Mouse (Mus musculus): ENCODE data around the gene Mnd1. TPM values are rescaled to one million over a fixed set of nuclear protein-coding genes. Genes with fewer than 3 reads are reported as not detected.

Gene Mnd1
- total RNA-seq, 4 experiments from 2014 or later: 0.77 to 1.9 (median 1.3) TPM

DNA sequence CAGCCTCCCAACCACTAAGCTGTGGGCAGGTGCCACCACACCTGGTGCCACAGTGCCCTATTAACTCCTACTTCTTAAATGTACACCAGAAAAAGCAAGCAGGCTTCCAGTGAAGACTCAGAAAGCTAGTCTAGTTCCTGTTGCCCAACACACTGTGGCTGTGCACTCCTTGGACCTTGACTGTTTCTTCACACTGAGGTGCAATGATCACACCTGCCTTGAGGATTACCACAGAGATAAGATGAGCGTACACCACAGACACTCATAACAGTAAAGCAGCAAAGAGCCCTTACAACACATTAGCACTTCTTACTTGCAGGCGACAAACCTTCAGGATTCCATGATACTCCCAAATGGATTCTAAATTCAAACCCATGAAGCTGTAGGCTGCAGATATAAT, 62.7 kb downstream of the Mnd1 start:
- DNase-seq (ENCODE audit: low spot score in 2 of 2): no peak

DNA sequence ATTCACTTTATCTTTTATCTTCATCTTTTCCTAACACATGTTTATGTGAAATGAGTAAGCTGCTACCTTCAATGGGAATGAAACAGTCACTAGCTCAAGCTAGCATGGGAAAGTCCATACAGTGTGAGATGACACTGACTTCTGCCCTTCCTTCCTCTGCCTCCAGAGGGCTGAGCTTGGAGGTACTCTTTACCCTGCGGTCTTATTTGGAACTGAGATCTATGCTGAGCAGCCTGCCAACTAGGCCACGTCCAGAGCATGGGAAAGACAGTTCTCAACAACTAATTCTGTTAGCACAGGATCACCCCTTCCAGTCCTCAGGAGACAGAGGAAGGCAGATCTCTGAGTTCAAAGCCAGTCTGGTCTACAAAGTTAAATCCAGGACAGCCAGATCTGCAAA, 64.6 kb downstream of the Mnd1 start:
- no peak for DNase-seq (ENCODE audit: low spot score in 2 of 2)

DNA sequence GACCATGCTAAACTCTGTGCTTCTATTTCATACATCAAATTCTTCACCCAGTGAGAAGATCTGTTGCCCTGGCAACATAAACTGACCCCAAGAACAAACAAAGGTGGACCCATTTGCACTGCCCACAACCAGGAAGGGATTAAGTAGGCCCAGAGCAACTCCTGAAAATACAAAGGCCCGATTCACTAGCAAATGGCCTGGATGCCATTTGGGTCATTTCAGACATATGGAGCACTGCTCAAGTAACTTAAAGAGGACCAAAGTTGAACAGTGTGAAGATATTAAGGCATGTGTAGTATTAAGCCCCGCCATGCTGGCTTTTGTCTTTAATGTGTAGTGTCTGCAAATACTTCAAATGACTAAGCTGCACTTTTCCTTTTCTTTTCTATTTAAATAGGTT, 68.7 kb downstream of the Mnd1 start:
- no peak for DNase-seq (ENCODE audit: low spot score in 2 of 2)

DNA sequence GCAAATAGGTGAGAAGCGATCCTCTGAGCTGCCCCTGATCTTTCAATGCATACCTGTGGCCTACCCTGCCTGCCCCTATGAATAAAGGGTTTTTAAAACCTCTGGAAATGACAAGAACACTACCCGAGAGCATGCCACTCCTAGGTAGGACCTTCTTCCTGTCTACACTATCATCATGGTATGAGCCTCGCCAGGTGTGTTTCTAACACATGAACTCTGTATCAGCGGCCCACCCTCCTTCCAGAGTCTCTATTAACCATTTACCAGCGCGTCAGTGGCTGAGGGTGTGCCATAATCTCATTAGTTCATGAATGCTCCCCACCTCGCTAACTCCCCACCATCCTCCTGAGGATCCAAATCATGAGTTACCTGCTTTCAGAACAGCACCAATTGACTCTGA, 69.2 kb downstream of the Mnd1 start:
- DNase-seq (ENCODE audit: low spot score in 2 of 2): no peak

DNA sequence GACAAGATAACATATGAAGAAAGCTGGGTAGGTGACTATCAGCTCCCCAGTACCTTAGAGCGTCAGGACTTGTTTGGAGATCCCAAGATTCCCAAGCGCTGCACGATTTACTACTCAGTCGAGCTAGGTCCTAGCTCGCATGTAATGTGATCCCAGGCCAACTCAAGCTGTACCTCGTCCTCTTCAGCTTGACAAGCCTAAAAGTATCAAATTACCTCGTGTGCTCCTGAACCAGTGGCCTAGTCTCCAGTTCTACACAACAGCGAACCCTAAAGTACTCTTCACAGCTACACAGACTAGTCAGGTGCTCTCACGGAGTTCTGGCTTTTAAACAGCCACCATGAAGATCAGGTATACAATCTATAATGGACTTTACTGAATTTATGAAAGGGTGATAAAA, 70.2 kb downstream of the Mnd1 start:
- no peak for DNase-seq (ENCODE audit: low spot score in 2 of 2)

DNA sequence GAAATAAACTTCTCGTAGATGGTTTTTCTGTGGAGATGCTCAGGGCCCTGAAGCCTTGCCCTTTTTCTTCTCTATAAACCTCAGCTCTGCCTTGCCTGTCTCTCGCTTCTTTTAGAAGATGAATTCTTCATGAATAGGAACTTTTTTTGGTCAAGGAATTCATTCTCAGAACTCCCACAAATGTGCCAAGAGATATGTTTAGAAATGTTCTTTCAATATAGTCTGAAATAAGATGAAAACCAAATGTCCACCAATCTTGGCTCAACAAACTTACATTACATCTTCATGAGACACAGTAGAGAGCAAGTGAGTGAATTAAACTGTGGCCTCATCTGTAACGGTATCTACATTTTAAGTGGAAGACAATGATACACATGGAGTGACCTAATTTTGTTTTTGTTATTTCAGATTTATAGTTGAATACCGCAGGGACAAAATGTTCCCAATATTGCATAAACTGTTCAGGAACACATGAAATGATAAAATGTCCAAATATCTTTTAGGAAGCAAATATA, 74.3 kb downstream of the Mnd1 start:
- no peak for DNase-seq (ENCODE audit: low spot score in 2 of 2)

DNA sequence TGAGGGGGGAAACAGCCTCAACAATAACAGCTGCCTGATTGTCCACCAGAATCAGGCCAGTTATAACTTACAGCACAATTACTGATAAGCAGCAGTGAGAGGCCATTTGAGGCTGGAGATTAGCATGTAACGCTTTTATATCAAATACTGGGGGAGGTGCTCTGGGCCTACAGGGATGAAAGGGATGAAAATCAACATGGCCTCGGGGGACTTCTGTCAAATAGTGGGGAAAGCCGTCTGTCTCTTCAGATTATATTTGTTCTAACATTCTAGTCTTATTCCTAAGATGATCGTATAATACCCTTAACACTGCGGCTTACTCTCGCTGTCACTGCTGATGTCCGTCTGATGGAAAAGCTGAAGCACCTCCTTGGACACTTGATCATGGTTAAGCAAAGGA, 75.5 kb downstream of the Mnd1 start:
- DNase-seq (ENCODE audit: low spot score in 2 of 2): no peak

DNA sequence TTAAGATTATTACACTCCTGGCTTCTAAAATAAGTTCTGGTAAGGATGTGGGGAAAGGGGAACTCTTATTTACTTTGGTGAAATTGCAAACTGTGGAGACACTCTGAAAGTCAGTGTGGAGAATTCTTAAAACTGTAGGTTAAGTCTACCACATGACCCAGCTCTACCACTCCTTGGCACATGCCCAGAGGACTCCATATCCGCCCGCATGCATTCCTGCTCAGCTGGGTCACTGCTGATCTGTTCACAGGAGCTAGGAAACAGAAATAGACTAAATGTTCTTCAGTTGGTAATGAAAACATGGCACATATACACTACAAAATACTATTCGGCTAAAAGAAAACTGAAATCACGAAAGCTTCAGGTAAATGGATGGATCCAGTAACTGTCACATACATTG, 78.1 kb downstream of the Mnd1 start:
- no peak for DNase-seq (ENCODE audit: low spot score in 2 of 2)

DNA sequence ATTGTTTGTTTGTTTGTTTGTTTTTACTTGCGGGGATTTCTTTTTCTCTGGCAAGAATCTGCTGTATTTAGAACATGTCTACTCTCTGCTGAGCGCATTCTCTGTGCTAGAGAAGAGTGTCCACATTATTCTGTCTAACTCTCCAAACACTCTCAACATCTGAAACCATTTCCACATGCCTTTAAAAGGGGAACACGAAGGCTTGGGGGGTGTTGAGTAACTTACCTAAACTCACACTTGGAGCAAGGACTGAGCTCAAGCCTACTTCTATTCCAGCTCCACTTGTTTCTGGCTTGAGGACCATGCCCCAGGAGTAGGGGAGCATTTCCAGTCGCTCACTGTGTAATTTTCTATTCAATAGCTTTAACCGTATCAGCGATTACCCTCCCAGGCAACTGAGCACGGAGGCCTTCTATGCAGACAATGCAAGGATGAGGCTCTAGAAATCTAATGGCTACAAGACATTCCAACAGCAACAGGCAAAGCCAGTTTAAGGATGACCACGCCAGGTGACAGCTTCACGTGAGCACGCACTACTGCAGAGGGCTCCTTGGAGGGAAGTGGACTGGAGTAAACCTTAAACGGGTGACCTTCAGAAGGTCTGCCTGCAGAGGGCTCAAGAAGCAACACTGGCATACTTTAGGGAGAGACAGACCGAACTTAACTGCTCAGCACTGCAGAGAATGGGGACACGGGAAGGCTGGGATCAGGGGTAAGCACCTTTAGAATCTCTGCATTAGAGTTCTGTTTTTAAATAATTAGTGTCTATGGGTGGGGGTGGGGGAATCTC, 78.8 kb downstream of the Mnd1 start:
- no peak for DNase-seq (ENCODE audit: low spot score in 2 of 2)

DNA sequence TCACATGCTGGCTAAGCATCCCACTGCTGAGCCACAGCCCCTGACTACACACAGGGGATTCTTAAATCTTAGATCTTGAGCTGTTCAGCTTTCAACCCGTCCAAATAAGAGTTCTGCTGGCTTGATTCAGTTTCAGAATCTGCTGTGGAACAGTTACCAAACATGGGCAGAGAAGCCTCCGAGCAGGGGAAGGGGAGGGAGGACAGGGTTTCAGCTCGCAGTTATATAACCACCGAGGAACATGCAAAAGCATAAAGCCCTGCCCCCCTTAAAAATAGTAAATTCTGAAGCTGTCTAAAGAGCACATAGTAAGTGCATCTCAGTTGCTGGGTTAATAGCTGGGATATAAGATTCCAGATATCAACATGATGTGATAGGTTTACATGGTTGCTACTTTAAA, 80.1 kb downstream of the Mnd1 start:
- no peak for DNase-seq (ENCODE audit: low spot score in 2 of 2)

DNA sequence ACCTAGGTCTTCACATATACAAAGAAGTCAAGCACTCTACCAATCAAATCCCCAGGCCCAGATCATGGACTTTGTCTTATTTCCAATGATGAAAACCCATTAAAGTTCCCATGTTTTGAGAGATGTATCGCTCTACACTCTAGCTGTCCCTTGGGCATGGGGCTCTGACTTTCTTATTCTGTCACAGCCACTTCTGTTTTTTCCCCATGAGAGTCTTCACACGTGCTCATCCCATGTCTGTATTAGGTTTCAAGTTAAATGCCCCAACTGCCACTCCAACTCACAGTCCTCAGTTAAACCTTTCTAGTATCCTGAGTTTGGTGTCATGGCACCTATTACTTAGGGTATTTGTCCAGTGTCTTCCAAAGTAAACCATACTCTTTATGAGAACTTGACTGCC, 80.8 kb downstream of the Mnd1 start:
- no peak for DNase-seq (ENCODE audit: low spot score in 2 of 2)

DNA sequence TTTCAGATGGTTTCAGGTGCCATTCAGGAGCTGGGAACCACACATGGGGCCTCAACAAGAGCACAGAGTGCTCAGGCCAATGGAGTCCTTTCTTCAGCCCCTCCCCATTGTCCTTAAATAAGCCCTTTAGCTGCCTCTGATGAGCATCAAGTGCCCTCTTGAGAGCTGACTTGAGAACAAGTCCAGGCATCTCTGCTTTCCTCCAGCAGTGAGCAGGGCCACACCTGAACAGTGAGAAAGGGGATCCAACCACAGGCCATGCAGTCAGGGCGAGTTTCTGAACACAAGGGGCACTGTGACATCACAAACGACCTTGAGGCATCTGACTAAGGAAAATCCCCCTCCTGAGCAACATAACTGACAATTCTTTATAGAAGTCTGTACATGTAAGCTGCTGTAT, 83.9 kb downstream of the Mnd1 start:
- no peak for DNase-seq (ENCODE audit: low spot score in 2 of 2)

DNA sequence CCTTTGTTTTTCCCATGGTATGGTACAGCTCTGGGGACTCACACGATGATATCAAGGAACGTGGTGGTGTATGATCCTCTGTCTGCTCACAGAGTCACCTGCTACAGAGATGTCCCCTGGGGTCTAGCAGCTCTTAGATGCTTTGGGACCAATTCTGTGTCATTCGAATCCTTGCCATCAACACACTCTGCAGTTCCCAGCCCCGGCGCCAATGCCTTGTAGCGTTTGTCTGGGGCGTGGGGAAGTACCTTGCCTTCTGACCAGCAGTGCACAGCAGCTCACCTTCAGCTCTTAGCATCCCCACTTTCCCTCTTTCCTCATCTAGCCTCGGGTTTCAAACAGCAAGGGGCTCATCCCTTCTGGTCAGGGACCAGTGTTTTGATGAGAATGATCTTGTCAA, 84.8 kb downstream of the Mnd1 start:
- DNase-seq (ENCODE audit: low spot score in 2 of 2): no peak

DNA sequence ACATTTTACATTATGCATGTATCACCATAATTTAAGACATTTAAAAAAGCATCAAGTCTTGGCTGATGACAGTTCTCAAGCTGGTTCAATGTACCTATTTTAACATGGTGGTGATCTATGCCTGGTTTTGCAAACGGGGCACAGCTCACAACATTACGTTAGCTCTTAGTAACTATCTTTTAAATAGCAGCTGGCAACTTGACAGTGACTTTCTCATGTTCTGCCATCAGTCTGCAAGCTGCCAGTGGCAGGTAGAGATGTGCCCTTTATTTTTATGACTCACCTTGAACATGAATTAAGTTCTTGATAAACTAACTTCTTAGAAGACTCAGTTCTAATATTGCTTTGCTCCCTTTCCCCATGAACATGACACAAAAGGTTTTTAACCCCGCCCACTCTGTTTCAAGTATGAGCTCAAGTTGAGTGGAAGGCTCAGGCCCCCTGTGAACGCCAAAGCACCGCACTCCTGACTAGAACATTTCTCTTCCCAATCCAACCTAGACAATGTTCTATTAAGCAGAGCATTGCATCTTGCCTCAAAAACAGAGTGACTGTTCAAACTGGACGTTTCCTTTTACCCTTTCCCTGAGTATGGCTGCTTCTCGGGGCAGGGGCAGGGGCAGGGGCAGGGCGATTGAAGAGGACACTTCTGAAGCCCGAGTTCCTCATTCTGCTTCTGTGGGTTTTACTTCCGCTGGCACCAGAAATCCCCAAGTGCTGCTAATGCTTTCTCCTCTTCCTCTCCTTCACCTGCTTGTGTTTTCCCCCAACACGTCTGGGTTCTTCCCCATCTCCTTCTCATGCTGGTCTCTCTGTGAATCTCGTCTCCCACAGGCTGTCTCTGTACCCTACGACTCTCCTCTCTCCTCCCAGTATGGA, 86.5 kb downstream of the Mnd1 start:
- no peak for DNase-seq (ENCODE audit: low spot score in 2 of 2)

DNA sequence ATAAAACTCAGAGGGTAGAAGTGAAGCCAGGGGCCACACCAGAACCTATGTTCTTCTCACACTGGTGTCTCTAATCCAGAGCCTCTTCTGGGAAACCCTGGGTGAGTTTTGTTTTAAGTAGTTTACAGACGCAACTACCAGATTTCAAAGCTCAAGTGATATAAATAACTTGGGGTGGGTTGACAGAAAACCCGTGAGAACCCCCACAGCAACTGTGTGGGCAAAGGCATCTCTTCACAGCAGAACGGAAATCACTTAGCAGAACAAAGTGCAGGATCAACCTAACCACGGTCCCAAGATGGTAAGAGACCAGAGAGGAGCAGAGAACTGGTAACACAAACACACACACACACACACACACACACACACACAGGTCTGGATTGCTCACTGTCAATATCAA, 89.8 kb downstream of the Mnd1 start:
- DNase-seq (ENCODE audit: low spot score in 2 of 2): no peak

DNA sequence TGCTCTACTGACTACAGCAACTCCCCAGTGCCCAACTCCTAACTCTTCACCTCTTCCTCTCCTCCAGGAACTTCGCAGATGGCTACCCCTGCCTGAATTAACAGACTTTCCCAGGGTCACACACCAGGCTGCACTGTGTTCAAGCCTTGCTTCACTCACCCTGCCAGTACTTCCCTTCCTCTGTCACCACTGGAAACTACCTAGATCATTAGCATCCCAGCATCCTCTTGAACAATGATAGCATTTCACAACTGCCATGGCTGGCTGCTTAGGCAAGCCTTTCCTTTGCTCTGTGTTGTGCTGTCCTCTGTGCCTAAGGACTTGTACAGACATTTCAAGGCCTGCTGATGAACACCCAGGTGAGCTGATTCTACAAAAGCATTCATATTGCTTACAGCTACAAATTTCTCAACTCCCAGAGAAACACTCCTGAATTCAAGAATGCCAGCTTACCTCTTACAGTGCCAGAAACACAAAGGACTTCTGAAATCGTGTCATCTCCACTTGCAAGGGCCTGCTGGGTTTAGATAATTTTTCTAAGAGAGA, 92.1 kb downstream of the Mnd1 start:
- DNase-seq (ENCODE audit: low spot score in 2 of 2): no peak

DNA sequence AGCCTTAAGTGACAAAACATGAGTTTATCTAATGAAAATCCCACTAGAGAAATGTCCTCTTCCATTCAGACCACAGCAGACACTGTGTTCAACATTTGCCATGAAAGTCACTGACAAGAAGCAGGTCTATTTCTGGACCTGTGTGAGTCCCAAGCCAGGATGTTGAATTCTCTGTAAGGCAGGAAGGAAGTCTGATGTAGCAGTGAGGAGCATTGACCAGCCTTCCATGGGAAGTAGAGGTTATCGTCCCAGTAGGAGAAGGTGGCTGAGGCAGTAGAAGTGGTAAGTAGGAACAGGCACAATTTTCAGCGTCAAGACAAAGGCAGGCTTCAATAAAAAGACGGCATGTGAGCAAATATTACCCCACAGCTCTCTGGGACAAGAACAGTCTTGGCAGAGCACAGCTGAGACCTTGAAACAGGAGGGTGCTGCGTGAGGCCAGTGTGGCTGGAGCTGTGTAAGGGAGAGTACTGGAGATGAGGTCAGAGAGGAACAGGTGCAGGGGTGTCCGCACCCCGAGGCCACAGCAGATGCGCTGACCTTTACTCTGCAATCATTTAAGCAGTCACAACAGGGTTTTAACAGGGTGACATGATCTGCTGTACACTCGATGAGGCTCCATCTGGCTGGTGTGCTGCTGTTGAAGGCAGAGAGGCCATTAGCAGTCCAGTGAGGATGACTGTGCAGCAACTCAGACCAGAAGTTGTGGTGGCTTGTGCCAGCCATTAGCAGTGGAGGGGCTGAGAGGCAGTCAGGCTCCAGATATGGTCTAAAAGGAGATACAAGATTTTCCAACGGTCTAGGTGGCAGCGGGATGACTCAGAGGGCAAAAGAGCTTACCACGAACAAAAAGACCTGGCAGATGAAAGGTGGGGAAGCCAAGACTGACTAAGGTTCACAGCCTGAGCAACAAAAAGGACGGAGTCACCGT, 93.8 kb downstream of the Mnd1 start:
- DNase-seq (ENCODE audit: low spot score in 2 of 2): peak; percentile 40 to 59

DNA sequence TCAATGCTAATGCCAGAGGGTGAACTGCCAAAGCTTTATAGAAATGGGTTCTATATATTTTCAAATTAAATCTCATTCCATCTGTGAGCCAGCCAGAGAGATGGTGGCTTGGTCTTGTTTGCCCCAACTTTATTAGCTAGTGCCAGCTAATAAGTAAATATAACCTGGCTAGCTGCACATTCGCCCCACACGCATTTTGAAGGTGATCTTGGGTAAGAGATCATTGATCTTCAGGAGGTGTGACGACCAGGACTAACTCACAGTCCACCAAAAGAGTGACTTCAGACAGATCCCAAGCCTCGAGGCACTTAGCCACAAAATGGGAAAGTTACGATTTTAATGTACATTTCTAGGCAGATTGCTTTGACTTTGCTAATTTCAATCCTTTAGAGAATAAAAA, 94.6 kb downstream of the Mnd1 start:
- DNase-seq (ENCODE audit: low spot score in 2 of 2): no peak

DNA sequence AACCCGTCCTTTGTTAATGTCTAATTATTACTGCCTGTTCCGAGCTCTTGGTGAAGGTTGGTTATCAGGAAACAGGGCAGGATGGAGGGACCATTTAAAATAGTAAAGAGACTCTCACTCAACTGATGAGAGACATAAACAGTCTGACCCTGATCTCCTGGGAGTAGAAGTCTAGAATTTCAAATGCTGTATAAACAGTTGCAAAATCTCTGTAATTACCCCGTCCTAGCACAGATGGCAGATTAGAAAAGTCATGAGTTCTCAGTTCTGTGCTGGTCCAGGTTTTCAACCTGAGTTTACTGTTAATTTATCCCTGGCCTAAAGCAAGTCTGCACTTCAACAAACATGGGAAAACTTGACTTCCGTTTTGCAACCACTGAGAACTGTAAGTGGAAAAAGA, 95.5 kb downstream of the Mnd1 start:
- no peak for DNase-seq (ENCODE audit: low spot score in 2 of 2)

DNA sequence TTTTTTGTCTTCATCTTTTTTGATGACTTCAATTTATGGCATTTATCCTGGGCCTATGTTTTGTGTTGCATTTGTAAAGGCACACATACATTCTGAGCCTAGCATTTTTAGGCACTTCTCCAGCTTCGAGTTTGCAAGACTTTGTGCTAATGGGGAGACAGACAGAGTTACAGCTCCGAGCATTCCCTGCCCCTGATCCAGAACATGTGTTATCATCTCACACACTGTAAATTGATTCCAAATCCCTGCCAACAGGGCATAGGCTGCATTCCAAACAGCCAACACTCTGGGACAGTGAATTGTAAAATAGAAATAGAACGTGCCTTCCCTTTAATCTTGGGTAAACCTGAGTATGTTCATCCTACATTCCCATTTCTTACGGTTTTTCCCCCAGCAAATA, 95.9 kb downstream of the Mnd1 start:
- no peak for DNase-seq (ENCODE audit: low spot score in 2 of 2)

DNA sequence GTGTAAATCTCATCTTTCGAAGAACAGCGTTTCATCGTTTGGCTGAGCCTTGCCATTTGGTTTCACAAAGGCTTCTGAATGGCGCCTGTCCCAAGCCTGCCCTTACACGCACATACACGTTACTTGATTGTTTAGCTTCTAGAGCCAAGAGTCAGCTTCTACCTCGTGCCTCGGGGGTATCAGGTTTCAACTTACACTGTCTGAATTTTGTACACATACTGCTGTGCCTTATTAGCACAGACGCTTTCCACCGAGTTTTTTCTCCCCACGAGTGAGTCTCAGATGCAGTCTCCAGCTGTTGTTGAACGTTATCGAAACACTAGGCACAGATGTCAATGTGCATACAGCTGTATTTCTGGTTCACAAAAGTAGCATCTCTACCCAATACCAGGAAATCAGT, 96.3 kb downstream of the Mnd1 start:
- DNase-seq (ENCODE audit: low spot score in 2 of 2): no peak

Data from gastrocnemius, adult 8-10 months (tissue).